Mouse (Mus musculus): ENCODE results near the gene Tsfm. TPM values are rescaled to one million over a fixed set of nuclear protein-coding genes. Genes with fewer than 3 reads are reported as not detected.
"Not testable (repeated sequence)": the region's sequence is repeated elsewhere in the genome, so short reads cannot be mapped to it uniquely, and the experiment has no call there.

The Tsfm gene
- total RNA-seq (2021), result 10 to 100 TPM; 31.4 to 36.3 TPM
- long read RNA-seq, transcript Tsfm-201 (6 exons, 1,206 nt), result major isoform, 43 of 54 reads
- long read RNA-seq, partial matches to known transcripts, result 2 of 54 reads
- long read RNA-seq, other reads (novel, unspliced or antisense), result 5 of 54 reads

DNA sequence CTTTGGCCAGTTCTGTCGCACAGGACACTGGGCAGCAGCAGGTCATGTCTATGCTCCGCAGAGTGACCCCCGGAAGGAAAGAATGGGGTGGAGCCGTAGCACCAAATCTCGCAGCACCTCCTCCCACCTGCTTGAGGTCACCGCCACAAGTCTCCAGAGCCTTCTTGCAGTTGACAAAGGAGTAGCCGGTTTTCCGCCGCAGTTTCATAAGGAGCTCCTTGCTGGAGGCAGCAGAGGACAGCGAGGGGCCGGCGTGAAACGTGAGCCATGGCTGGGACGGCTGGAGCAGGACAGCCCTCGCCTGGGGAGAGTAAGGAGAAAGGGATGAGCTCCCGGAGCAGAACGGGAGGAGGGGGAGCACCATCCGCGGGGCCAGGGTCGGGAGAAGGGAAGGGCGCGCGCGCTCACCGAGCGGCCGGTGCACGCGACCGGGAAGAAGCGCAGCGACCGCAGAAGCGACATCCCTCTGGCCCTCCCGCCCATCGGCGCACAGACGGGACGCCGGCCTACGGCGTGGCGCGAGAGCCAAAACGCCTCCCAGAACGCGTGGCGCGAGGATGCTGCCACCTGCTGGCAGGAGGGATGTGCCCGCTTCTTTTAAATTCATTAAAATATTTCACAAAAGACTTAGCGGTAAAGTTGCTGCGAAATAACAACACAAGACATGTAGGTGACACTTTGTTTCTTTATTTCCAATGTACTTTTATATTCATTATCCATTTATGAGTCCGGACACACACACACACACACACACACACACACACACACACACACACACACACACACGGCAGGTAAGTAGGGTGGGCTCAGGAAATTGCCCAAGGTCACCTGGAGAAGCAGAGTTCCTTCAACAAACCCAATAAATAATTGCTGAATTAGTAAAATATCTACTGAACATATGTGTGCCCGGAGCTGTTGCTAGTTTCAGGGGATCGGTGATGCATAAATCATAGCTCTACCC, at the start of gene Tsfm:
Gene Tsfm, minus strand, starts transcription at position 505 of the 961 bp plus-strand sequence.
- peak; percentile 94 to 96 for DNase-seq (ENCODE audit: low spot score in 2 of 2)

GRCm38 (mm10) chr10:127079665-127080391, 49.2 kb upstream of the Tsfm start:
- DNase-seq (ENCODE audit: low spot score in 2 of 2), result peak in 1 of 2 experiments; percentile 71

DNA sequence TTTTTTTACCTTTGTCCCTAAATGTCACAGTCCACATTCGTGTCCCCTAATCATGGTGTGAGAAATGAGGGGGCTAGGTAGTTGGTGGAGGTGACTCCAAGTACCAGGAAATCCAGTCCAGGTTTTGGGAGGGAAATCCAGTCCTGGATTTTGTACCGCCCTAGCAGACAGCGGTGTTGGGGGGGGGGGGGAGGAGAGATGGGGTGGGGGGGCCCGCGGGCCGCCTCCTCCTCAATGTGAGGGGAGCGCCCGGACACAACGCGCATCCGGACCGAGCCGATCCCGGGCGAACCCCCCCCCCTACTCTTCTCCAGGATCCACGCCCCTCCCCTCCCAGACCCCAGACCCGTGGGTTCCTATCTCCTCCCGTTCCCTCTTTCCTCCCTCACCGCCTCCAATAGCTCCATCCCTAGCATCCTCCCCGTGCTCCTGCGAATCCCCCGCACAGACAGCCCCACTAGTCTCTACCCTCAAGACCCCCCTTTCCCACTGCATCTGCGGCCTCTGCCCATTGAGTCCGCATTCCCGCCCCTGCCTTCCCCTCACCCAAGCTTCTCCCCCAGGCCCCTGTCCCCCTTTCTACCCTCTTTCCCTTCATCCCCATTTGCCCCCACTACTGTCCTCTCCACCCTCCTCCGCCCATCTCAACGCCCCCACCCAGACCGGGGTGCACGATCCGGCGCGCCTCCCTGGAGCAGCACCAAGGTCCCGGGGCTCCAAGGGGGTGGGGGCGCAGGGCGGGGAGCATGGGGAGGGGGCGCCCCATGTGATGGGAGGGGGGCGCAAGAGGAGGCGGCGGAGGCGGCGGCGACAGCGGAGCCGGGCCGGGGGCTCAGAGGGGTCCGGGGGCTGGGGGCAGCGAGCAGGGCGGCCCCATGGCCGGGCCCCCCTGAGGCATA, 48.3 kb upstream of the Tsfm start:
- DNase-seq (ENCODE audit: low spot score in 2 of 2), result peak; percentile 80 to 82

GRCm38 (mm10) chr10:127078001-127078676, 47.5 kb upstream of the Tsfm start:
- no peak for DNase-seq (ENCODE audit: low spot score in 2 of 2)

DNA sequence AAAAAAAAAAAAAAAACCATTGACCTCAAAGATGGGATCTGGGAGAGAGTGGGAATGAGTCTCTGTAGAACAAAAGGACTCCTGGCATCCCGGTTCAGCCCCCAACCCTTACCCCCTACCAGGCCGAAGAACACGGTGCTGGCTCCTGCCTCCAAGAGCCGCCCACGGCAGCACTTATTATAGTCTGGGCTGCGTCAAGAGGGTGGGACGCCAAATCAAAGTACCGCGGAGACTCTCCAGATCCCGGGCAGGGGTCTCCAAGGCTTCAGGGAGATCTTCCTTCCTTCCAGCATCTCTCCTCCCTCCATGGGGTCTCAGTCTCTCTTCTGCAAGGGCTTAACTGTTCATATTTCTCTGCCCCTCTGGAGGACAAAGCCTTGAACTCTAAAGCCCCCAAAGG, 46.9 kb upstream of the Tsfm start:
- DNase-seq (ENCODE audit: low spot score in 2 of 2), result no peak

DNA sequence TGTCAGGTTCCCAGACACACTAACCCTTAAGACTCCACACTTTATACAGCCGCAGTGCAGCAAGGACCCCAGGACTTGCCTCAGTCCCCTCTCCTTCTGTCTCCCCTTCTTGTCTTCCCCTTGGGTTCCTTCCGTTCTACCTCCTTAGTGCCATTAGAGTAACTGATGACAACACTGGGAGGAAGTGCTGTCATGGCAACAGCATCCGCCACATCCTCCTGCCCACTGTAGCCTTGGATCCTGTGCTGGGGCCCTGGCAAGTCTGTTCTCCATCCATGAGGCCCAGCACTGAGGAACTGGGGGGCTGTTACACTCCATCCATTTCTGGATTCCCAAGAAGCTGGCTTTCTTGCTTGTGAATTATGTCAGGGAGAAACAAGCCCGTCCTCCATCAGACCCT, 45.4 kb upstream of the Tsfm start:
- no peak for DNase-seq (ENCODE audit: low spot score in 2 of 2)

DNA sequence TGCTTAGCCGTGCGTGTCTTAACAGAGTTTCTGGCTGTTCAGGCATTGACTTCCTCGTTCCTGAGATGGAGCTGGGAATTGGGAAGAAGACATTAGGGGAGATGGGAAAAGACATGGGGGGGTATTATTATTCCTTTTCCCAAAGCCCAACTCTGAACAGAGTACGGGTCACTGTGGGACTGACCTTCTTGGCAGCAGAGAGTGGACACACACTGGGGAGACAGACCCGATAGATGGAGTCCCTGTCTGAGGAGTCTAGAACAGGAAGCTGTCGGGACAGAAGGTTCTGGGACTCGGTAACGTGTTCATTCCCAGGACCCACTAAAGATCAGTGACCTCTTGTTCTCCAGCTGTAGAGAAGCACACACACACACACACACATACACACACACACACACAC, 45.0 kb upstream of the Tsfm start:
- no peak for DNase-seq (ENCODE audit: low spot score in 2 of 2)

- DNase-seq (ENCODE audit: low spot score in 2 of 2), result no peak
These were observed 44.4 kb upstream of the Tsfm start, which contains the start of gene Agap2 for GRCm38 (mm10) chr10:127075080-127075479. TSS of gene Agap2 (plus strand) at chr10:127075284.

GRCm38 (mm10) chr10:127073981-127074380, 43.3 kb upstream of the Tsfm start:
- DNase-seq (ENCODE audit: low spot score in 2 of 2), result no peak

GRCm38 (mm10) chr10:127072969-127073368, 42.3 kb upstream of the Tsfm start:
- DNase-seq (ENCODE audit: low spot score in 2 of 2), result not testable (repeated sequence)

DNA sequence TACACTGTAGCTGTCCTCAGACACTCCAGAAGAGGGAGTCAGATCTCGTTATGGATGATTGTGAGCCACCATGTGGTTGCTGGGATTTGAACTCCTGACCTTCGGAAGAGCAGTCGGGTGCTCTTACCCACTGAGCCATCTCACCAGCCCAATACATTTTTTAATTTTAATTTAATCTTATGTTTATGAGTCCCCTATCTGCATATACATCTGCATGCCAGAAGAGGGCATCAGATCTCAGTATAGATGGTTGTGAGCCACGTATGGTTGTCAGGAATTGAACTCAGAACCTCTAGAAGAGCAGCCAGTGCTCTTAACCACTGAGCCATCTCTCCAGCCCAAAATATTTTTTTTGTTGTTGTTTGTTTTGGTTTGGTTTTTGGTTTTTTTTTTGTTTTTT, 41.6 kb upstream of the Tsfm start:
- not testable (repeated sequence) for DNase-seq (ENCODE audit: low spot score in 2 of 2)

- no peak for DNase-seq (ENCODE audit: low spot score in 2 of 2)
These were observed 40.6 kb upstream of the Tsfm start for GRCm38 (mm10) chr10:127071203-127071602.

DNA sequence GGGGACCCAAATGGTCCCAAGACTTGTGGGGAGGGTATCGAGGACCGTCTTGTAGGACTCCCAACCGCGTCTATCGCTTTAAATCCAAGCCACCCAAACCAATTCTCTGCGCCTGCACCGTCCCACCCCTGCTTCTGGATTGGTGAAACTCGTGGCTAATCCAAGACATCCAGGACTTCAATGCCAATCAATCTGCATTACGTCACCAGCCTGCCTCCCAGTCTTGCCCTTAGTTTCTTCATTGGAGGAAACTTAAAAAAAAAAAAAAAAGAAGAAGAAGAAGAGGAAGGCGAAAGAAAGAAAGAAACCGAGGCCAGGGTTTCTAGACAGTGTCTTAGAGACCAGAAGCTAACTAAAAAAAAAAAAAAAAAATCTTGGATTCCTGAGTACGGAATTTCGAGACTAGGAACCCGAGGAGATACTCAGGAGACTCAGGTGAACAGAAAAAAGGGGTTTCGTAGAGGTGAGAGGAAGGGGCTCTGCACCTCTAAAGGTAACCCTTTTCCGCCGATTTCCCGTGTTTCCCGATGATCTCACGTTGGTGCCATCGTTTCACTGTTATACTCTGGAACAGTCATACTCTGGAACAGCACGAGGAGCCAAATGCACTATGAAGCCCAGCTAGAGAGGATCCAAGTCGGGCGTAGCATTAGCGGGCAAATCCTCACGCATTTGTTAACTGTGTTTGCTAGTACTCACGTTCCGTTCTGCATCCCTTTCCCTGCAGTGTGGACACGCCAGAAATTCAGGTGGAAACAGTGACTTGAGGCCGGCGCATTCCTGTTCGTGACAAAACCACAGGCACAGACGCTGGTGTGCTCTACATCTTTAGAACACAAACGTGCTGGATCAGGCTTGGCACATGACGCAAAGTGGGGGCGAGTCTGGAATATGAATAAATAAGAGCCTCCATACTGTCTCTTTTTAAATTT, 39.8 kb upstream of the Tsfm start, which contains the start of gene Tspan31:
Gene Tspan31, minus strand, starts transcription at position 75 of the 932 bp plus-strand sequence.
- peak; percentile 84 to 90 for DNase-seq (ENCODE audit: low spot score in 2 of 2)

GRCm38 (mm10) chr10:127069281-127070189, 38.9 kb upstream of the Tsfm start:
- DNase-seq (ENCODE audit: low spot score in 2 of 2), result no peak

- no peak for DNase-seq (ENCODE audit: low spot score in 2 of 2)
These were observed 37.9 kb upstream of the Tsfm start for GRCm38 (mm10) chr10:127068360-127069038.

DNA sequence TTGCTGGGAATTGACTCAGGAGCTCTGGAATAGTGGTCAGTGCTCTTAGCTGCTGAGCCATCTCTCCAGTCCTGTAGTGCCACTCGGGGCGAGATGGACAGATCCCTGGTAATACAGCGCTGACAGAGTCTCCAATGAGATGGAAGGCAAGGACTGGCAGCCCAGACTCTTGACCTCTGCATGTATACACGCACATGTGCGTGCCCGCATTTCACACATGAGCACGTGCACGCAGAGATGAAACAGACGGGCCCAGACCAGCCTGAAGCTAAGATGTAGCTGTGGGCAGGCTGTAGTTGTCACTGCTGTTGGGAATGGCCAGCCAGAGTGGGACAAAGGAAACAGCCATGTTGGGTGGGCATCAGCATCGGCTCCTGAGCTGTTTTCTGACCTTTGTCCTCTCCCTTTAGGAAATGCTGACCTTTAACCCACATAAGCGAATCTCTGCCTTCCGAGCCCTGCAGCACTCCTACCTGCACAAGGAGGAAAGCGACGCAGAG, 35.9 kb upstream of the Tsfm start:
- DNase-seq (ENCODE audit: low spot score in 2 of 2), result no peak

DNA sequence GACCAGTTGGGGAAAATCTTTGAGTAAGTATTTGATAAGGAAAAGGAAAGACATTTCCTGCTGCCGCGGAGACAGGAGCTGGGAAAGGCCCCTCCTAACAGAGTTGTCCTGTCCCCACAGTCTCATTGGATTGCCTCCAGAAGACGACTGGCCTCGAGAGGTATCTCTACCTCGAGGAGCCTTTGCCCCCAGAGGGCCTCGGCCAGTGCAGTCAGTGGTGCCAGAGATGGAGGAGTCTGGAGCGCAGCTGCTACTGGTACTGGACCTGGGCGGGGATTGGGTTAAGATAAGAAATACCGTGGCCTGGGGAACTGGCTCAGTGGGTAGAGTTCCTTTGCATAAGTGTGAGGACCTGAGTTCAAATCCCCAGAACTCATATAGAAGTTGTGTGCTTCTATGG, 35.3 kb upstream of the Tsfm start:
- no peak for DNase-seq (ENCODE audit: low spot score in 2 of 2)

Data from layer of hippocampus, postnatal 10 days (tissue).